Mouse (Mus musculus) layer of hippocampus, adult 8-10 months (tissue): ENCODE measurements around the gene Zfhx2. TPM values are rescaled to one million over a fixed set of nuclear protein-coding genes. Genes with fewer than 3 reads are reported as not detected.
"Not testable (repeated sequence)": the region's sequence is repeated elsewhere in the genome, so short reads cannot be mapped to it uniquely, and the experiment has no call there.

Experiments used
- DNase-seq, 2 experiments: peaks; one replicate each; pipeline ENCODE4 v3.0.0; 2022; ENCODE audit warnings: low spot score in 2 of 2
- total RNA-seq, 4 experiments: library from RNA; stranded (reverse); gene quantifications; 2 replicates each; pipeline ENCODE4 v1.2.4; 2022

Zfhx2 gene
- total RNA-seq, 4 experiments from 2014 or later: 45.9 to 69.4 (median 55.7) TPM

DNA sequence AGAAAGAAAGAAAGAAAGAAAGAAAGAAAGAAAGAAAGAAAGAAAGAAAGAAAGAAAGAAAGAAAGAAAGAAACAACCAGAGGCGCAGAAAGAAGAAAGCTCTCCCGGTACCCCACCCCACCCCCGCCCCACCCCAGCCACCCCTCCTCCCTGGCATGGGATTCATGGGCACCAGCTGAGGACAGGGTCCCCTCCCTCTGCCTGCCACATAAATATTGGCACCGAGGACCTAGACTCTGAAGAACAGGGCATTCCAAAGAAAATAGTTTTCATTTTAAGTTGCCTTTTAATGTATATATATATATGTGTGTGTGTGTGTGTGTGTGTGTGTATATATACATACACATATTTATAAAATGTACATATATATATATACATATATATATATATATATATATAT is 39.1 kb downstream of the Zfhx2 start:
- no peak for DNase-seq

DNA sequence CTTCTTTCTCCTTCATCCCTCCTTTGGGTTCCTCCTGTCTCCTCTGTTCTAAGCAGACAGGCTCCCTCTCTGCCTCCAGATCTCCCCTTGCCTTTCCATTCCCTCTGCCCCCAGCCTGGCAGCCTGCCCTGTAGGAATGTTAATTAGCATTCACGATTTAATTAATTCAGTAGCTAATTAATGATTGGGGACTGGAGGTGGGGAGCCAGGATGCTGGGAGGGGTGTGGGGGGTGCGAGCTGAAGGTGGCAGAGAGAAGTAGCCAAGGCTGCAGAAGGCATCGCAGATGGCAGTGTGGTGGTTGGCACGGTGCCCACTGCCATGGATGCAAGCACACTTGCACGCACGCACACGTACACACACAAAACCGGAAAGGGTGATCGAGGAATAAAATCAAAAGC is 39.6 kb downstream of the Zfhx2 start:
- peak; percentile 86 to 90 for DNase-seq

DNA sequence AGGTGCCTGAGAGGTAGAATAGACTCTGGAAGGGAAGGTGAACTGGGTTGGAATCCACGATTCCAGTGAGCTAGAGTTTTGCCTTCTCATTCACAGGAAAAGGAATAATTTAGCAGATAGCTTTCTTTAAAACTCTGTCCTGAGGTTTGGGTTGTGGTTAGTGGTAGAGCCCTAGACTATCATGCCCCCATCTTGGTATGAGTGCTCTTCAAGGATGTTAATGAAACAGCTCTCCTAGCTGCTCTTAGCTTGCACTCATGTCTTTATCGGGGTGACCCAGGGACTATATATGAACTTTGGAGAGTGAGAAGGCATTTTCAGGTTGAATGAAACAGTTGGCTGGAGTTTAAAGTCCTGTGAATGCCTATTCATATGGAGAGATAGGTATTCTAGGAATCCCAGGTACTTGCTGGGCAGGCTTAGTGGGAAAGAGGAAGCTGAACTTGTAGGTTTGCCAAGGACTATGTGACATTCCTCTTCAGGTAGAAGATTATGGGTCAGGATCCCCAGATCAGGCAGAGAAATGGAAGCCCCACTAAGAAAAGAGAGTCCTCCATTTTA is 44.1 kb downstream of the Zfhx2 start:
- DNase-seq: no peak

DNA sequence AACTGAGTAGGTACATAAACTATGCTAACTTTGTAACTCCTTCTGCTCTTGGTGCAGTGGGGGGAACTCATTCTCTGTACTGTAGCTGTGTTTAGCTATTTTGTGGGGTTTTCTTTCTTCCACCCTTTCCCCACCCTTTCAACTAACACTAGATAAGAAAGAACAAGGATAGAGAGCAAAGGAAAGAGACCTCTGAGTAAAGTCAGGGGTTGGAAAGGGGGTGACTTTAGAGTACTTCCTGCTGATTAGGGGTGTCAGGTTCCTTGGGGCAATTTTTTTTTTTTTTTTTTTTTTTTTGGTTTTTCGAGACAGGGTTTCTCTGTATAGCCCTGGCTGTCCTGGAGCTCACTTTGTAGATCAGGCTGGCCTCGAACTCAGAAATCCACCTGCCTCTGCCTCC is 48.4 kb downstream of the Zfhx2 start:
- not testable (repeated sequence) for DNase-seq

DNA sequence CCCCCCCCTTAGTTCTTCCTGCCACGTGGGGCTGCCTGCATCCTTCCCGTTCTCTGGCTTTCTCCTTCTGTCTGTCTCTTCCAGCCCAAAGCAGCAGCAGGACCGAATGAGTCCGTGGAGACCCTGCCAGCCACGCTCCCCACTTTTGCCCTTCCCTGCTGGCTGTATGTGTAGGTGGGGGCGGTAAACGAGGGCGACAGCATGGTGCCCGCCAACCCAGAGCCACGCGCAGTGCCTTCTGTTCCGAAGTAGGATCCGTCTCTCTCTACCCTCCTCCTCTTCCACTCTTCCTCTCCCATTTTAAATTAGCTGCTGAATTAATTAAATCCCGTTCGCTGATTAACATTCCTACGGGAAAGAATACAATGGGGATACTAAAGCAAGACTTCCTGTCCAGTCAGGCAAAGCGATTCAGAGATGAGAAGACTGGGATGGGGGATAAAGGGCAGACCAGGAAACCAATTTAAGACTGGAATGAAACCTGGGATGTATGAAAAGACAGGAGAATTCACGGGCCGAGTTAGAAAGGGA is 59.4 kb downstream of the Zfhx2 start:
- DNase-seq: no peak

DNA sequence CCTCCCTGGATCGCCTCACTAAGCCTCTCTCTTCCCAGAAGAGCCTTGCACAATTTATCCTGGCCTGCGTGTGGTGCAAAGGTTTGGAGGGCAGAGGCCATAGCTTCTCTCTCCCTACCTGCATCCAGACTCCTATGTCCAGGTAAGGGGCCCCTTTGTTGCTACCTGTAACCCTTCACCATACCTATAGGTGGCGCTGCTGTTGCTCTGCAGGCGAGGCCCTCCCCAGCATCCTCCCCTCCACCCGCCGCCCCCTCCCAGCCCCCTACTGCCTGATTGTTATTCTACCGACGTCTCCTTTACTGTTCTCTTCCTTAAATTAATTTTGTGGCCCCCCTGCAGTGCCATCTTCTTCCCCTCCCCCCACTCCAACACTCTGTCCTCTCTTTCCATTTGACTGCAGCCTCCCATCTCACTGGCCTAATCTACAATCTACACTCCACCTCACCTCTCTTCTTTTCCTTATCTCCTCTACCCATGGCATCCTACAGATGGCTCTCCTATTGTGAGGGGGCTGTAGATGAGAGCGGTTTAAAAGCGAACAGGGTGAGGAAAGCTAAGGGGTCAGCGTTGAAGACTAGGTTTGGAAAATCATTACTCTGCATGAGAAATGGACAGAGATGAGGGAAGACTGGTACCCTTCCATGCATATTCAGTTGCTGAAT is 63.0 kb downstream of the Zfhx2 start:
- no peak for DNase-seq

DNA sequence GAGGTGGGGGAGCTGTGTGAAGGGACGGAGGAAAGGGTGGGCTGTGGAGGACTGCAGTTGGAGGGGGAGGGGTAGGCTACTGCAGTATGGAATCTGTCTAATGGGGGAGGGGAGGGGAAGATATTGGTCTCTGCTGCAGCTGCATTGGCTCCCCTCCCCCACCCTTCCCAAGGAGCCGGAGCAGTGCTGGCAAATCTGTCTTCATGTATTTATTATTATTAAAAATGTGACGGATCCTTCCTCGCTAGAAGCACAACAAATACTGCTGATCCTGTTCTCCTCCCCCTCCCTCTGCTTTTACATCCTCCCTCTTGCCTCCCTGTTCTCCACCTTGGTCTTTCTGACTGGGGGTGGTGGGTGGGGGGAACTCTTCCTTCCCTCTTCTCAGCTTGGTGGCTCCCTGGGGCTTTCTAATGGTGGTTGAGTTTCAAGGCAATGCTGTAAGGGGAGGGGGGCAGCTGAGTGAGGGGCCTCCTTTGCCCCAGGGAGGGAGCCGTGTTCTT is 63.7 kb downstream of the Zfhx2 start:
- DNase-seq: no peak

DNA sequence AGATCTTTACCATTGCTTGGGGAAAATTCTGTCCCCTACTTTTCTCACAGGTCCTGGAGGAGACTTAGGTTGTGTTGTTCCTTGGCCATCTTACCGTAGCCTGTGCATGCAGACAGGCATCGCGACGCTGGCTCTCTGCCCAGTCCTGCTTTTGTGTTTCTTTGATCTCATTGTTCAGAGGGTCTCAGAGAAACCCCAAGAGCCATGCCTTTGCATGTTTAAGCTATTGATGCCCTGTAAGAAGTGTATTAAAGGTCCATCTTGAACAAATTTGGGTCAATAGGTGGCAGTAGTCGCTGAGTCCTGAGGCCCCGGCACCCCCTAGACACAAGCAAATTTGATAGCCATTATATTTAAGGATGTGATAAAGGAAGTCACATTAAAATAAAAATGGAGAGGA is 64.5 kb downstream of the Zfhx2 start:
- DNase-seq: no peak

DNA sequence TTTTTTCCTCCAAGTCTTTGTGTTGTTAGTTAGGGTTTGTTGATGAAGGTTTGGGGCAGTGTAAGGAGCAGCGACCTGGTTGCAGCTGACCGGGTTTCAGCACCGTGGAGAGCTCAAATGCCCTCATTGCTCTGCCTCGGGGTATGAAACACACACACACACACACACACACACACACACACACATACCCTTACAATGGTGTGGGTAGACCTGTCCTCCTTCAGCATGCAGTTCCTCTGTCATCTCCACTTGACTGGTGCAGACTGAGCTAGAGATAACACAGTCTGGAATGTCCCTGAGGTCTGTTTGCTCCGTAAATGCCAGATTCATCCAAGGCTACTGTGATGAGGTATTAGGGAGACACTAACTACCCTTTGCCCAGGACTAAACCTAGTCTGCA is 64.9 kb downstream of the Zfhx2 start:
- DNase-seq: no peak

DNA sequence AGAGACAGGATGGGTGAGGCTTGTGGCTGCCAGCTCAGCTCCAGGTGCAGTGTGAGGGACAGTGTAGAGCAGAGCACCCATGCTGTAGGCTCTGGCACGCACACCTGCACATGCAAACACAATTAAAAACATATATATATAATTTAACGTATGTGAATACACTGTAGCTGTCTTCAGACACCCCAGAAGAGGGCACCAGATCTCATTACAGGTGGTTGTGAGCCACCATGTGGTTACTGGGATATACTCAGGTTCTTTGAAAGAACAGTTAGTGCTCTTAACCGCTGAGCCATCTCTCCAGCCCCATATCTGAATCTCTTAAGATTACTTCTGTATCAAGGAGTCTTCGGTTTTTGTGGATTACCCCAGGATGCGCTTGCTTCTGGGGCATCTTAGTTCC is 66.6 kb downstream of the Zfhx2 start:
- no peak for DNase-seq

DNA sequence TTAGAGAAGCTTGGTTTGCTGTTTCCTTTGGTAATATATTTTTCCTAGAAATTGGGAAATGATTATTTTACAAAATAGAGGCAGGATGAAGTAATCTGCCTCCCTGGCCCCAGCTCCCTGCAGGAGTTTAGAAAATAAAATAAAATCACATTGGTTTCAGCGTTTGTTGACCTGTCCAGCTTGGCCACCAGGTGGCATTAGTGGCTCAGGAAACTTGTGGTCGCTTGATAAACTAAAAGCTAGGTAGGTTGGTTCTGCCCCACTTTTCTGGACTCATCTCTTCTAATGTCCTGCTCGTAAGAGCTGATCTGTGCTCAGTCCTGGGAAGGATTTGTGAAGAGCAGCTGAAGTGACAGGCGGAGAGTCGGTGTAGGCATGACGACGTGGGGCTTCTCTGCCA is 67.9 kb downstream of the Zfhx2 start:
- peak in 1 of 2 experiments; percentile 71 for DNase-seq

DNA sequence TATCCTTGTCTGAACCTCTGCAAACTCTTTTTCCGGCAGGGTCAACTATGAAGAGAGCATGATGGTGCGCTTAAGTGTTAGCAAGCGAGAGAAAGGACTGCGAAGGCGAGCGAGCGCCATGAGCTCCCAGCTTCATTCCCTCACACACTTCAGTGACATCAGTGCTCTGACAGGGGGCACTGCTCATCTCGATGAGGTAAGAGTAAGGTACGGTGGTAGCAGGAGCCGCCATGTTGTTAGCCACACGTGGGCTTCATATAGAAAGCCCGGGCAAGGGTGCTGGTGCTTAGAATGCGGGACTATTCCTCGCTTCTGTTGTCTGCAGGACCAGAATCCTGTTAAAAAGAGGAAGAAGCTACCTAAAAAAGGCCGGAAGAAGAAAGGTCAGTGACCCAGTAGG is 69.1 kb downstream of the Zfhx2 start:
- no peak for DNase-seq

DNA sequence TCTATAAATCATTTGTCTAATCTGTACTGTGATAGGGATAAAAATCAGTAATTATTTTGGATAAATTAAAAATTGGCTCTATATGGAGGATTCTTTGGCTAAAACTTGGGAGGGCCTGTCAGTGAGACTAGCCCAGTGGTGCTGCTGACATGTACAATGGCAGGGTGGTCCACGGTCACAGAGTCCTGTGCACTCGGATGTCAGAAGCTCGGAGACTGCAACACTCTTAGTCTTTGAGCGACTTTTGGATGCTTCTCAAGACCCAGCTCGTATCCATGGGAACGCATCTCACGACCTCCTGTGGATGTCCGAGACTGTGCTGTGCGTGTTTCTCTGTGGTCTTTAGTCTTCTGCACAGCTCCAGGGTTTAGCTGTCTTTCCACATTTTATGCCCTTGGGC is 71.7 kb downstream of the Zfhx2 start:
- no peak for DNase-seq

DNA sequence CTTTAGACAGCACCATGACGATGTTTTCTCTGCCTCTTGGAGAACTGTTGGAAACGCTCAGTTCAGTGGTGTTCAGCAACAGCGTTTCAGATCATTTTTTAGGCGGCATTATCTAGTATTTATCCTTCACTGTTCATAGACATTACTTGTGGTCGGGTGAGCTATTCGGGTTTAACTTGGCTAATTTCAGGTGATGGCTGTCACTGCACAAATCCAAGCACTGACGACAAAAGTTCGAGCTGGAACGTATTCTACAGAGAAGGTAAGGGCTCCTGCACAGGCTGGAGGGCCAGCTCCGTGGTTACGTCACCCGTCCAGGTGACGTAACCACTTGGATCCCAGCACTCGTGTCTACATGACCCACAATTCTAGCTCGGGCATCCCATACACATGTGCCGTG is 75.2 kb downstream of the Zfhx2 start:
- no peak for DNase-seq

DNA sequence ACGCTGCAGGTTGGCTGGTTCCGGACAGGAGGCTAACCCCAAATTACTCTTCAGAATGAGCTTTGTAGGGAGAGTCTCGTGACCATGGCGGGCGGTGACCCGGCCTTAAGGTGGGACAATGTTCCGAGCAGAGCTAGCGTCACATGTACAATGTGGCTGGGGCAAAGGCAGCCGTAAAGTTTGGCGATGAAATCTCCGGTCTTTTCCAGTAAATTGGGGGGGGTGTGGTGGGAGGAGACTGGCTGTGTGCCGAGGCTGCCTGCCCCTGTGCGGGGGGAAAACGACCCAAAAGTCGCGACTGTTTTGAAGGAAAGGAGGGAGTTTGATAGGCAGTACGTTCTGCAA is 76.4 kb downstream of the Zfhx2 start:
- no peak for DNase-seq

DNA sequence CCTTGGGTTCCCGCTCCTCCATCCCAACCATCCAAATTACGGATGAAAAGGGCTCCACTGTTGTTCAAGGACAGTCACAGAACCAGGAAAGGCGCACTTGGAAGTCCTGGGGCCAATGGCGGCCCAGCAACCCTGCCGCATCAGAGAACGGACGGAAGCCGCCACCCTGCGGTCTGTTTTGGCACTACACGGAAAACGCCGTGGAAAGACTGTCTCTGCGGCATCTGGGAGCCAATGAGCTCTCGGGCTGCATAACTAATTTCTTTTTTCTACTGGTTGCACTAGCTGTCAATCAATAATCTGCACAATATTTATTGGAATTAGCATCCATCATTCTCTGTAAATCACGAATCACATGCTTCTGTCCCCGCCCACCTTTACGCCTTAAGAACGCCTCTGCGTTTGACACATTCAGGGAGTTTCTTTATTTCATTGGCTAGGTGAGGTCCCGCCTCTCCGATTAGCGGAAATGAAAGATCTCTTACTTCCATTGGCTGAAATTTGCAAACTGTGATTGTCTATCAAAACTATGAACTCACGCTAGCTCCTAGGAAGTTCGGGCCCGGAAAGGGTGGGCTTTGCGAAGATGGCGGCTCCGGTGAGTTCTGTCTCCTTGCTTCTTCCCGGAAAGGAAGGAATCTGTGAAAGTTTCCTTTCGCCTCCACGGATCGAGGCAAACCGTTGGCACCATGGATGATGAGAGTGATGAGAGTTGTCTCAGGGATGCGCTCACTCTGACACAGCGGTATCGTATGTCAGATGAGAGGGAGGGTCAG is 76.9 kb downstream of the Zfhx2 start, which contains the start of gene Ngdn:
Gene Ngdn, plus strand, starts transcription at position 464 of the 776 bp plus-strand sequence.
- DNase-seq: peak; percentile 99 to 100

DNA sequence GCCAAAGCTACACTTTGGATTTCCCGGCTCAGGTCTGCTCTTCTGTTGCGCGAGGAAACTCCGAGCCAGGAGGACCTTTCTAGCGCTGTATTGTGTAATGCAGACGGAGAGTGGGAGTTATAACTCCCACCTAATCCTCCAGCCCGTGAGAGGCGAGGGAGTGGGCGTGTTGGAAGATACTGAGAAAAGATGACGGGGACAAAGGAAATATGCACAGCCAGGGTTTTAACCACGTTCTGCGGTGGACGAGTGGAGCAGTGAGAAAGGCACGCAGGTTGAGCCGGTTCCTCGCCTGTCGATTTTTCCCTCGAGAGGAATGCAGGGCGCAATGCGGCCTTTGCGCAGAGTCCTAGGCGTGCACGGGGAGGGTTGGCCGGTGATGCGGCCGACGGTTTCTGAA is 77.5 kb downstream of the Zfhx2 start:
- peak; percentile 73 to 76 for DNase-seq

DNA sequence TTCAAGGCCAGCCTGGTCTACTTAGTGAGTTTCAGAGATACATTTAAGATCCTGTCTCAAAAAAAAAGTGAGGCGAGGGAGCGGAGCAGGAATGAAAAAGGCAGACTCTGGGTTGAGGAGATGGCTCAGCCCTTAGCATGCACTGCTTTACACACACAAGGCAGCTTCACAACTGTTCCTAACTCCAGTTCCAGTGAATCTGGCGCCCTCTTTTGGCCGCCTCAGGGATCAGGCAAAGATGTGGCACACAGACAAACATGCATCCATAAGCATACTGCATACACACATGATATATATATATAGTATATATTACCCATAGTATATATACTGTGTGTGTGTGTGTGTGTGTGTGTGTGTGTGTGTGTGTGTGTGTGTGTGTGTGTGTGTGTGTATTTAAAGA is 81.0 kb downstream of the Zfhx2 start:
- no peak for DNase-seq
